Mouse (Mus musculus) spleen, postnatal 36 days (tissue): Measurements from ENCODE around the gene Ccr7.
A peak's percentile ranks its signal among the peaks of the same experiment; 100 is the strongest.

Source experiments
- DNase-seq, 2 experiments: peaks; one replicate each; pipeline ENCODE4 v3.0.0; 2022; ENCODE audit warnings: low spot score in 2 of 2, mixed read lengths in 1 of 2

Gene Ccr7

GRCm38 (mm10) chr11:99153767-99154753 is 817 bp downstream of the Ccr7 start:
- no peak for DNase-seq

GRCm38 (mm10) chr11:99152323-99153144 is 2.3 kb downstream of the Ccr7 start:
- DNase-seq, result no peak

GRCm38 (mm10) chr11:99151333-99151930 is 3.4 kb downstream of the Ccr7 start:
- no peak for DNase-seq

- DNase-seq, result no peak
Measured at GRCm38 (mm10) chr11:99150889-99151288, 4.0 kb downstream of the Ccr7 start.

GRCm38 (mm10) chr11:99149898-99150757 is 4.7 kb downstream of the Ccr7 start:
- DNase-seq, result peak; percentile 77 to 82

- no peak for DNase-seq
Measured at GRCm38 (mm10) chr11:99148896-99149703, 5.8 kb downstream of the Ccr7 start.

GRCm38 (mm10) chr11:99148400-99148799 is 6.5 kb downstream of the Ccr7 start:
- no peak for DNase-seq

- DNase-seq, result peak; percentile 49 to 52
Measured at GRCm38 (mm10) chr11:99147920-99148289, 7.0 kb downstream of the Ccr7 start.

GRCm38 (mm10) chr11:99147041-99147919 is 7.6 kb downstream of the Ccr7 start:
- no peak for DNase-seq

GRCm38 (mm10) chr11:99146558-99146957 is 8.3 kb downstream of the Ccr7 start:
- DNase-seq, result no peak

GRCm38 (mm10) chr11:99145765-99146164 is 9.1 kb downstream of the Ccr7 start:
- DNase-seq, result no peak

GRCm38 (mm10) chr11:99144940-99145339 is 9.9 kb downstream of the Ccr7 start:
- no peak for DNase-seq

- no peak for DNase-seq
Measured at GRCm38 (mm10) chr11:99144456-99144855, 10.4 kb downstream of the Ccr7 start.

GRCm38 (mm10) chr11:99143123-99144082 is 11.5 kb downstream of the Ccr7 start:
- DNase-seq, result no peak

- no peak for DNase-seq
Measured at GRCm38 (mm10) chr11:99142493-99143095, 12.3 kb downstream of the Ccr7 start.

GRCm38 (mm10) chr11:99142046-99142445 is 12.8 kb downstream of the Ccr7 start:
- no peak for DNase-seq

- DNase-seq, result no peak
Measured at GRCm38 (mm10) chr11:99141600-99141999, 13.3 kb downstream of the Ccr7 start.

GRCm38 (mm10) chr11:99138976-99139375 is 15.9 kb downstream of the Ccr7 start:
- no peak for DNase-seq
